ENCODE assay signal across 27 mouse cellular contexts in genomic region chr6:145016639-145017038, GRCm38 (mm10).
"Had no signal": no experiment of that assay in that cellular context is flagged by ENCODE, and none has a peak within 500 bp of the region (broad histone marks: within the 10 kb centered on the region; RNA-seq: fewer than 3 reads in every experiment).

No protein-coding gene starts in this region.

- H3K9me3 ChIP-seq: heart, embryonic 13.5 days; heart, embryonic 15.5 days; hindbrain, embryonic 13.5 days; hindbrain, embryonic 15.5 days; kidney, embryonic 15.5 days; limb, embryonic 10.5 days; liver, embryonic 13.5 days had no signal

- DNase-seq: gastrocnemius, adult 2 months; gastrocnemius, postnatal 10 days; gastrocnemius, postnatal 25 days; heart, adult 11 months; heart, adult 2 months; heart, postnatal 36 days; kidney, adult 11 months; kidney, adult 2 months; kidney, adult 9 months; kidney, postnatal 14 days; kidney, postnatal 4 days; liver; liver, embryonic 13.5 days had no signal

- ATAC-seq: hindbrain, postnatal 0 days; intestine, embryonic 16.5 days had no signal

- H3K9ac ChIP-seq: heart, embryonic 13.5 days; heart, embryonic 15.5 days; hindbrain, embryonic 13.5 days; hindbrain, embryonic 15.5 days; kidney, embryonic 15.5 days; limb, embryonic 12.5 days; liver, embryonic 13.5 days had no signal

- H3K27ac ChIP-seq: gastrocnemius, adult 2 months; heart, adult 2 months; heart, embryonic 13.5 days; heart, embryonic 15.5 days; hindbrain, embryonic 13.5 days; hindbrain, embryonic 15.5 days; hindbrain, postnatal 0 days; kidney, embryonic 15.5 days; kidney, postnatal 0 days; layer of hippocampus, adult 2 months; left cerebral cortex, adult 2 months; limb, embryonic 10.5 days; limb, embryonic 12.5 days; liver, embryonic 13.5 days had no signal

- H3K4me2 ChIP-seq: heart, embryonic 11.5 days; heart, embryonic 13.5 days; heart, embryonic 15.5 days; hindbrain, embryonic 13.5 days; hindbrain, embryonic 15.5 days; kidney, embryonic 15.5 days; limb, embryonic 12.5 days; liver, embryonic 11.5 days; liver, embryonic 13.5 days had no signal

- H3K36me3 ChIP-seq: heart, embryonic 15.5 days; kidney, embryonic 15.5 days; liver, embryonic 13.5 days had no signal

- H3K27me3 ChIP-seq: heart, embryonic 13.5 days; heart, embryonic 15.5 days; hindbrain, embryonic 13.5 days; hindbrain, embryonic 15.5 days; liver, embryonic 13.5 days had no signal

- H3K4me3 ChIP-seq: gastrocnemius, adult 2 months; heart, adult 2 months; heart, embryonic 13.5 days; heart, embryonic 15.5 days; hindbrain, embryonic 13.5 days; hindbrain, embryonic 15.5 days; kidney, embryonic 15.5 days; layer of hippocampus, adult 2 months; left cerebral cortex, adult 2 months; limb, embryonic 10.5 days; limb, embryonic 12.5 days; liver, embryonic 13.5 days had no signal

- H3K4me1 ChIP-seq: hindbrain, embryonic 13.5 days had no signal
